Mouse (Mus musculus): ENCODE results near the gene Tyw1.

- TF ChIP-seq POLR2A (IDR thresholded peaks at IDR 0.05; ENCODE audit: borderline replicate concordance, extremely low read depth, insufficient read depth, insufficient read length, poor library complexity, severe bottlenecking) (no peak), CTCF (IDR thresholded peaks at IDR 0.05; ENCODE audit: borderline replicate concordance, extremely low read depth, insufficient read depth, insufficient read length) (0 out of 2 replicates have a peak, but pooled peaks have one; percentile 9)
Measured at GRCm38 (mm10) chr5:130335462-130335861, 80.0 kb downstream of the Tyw1 start.
